Mouse (Mus musculus) liver, adult 2 months (tissue): ENCODE results near the gene Nyx. TPM values are rescaled to one million over a fixed set of nuclear protein-coding genes. Genes with fewer than 3 reads are reported as not detected.

Experiments
- DNase-seq: peaks from one replicate; pipeline ENCODE4 v3.0.0-alpha.2; 2011; ENCODE audit warnings: low read depth, low spot score; ENCODE audit errors: extremely low read depth
- H3K27ac ChIP-seq: fragments of 200-500 bp; replicated peaks from 2 replicates; pipeline ENCODE4 v1.5.1; 2012; ENCODE audit warnings: low read depth, mild to moderate bottlenecking, control low read depth, inconsistent platforms, low read length; ENCODE audit not compliant: insufficient read depth
- H3K27me3 ChIP-seq: fragments of 200-500 bp; 2 replicates; pipeline ENCODE4 v1.6.1; 2012; ENCODE audit warnings: mild to moderate bottlenecking, moderate library complexity, low read length, inconsistent platforms; ENCODE audit not compliant: control insufficient read depth, insufficient read depth
- H3K36me3 ChIP-seq: fragments of 200-500 bp; 2 replicates; pipeline ENCODE4 v1.6.1; 2012; ENCODE audit warnings: low read length, inconsistent platforms; ENCODE audit not compliant: control insufficient read depth, insufficient read depth
- H3K4me1 ChIP-seq: fragments of 200-500 bp; 2 replicates; pipeline ENCODE4 v1.6.1; 2011; ENCODE audit warnings: low read length; ENCODE audit not compliant: control insufficient read depth, insufficient read depth
- H3K4me3 ChIP-seq: fragments of 200-500 bp; 2 replicates; pipeline ENCODE4 v1.5.1; 2011; ENCODE audit warnings: low read depth, mild to moderate bottlenecking, control low read depth, low read length, moderate library complexity; ENCODE audit not compliant: insufficient read depth
- H3K79me2 ChIP-seq: fragments of 200-500 bp; 2 replicates; pipeline ENCODE4 v1.6.1; 2012; ENCODE audit warnings: inconsistent platforms, mild to moderate bottlenecking, low read length, moderate library complexity; ENCODE audit not compliant: control insufficient read depth, insufficient read depth
- H3K9ac ChIP-seq: fragments of 200-500 bp; 2 replicates; pipeline ENCODE4 v1.6.1; 2012; ENCODE audit warnings: low read depth, mild to moderate bottlenecking, control low read depth, inconsistent platforms, low read length
- CTCF ChIP-seq: fragments of 200-500 bp; IDR thresholded peaks from 2 replicates; pipeline ENCODE4 v1.5.1; 2011; ENCODE audit warnings: low read depth, low read length, control low read depth
- POLR2A ChIP-seq: fragments of 200-500 bp; IDR thresholded peaks from 2 replicates; pipeline ENCODE4 v1.6.1; 2011; ENCODE audit warnings: low read length, control low read depth; ENCODE audit not compliant: insufficient read depth; ENCODE audit errors: extremely low read depth
- WGBS: fragments of 180-500 bp; shearing (Covaris S2); methylation state at CpG from one replicate; pipeline ENCODE4 v1.1.7; 2018; 5-methylcytosine and 5-hydroxymethylcytosine counted together
- polyA plus RNA-seq: library from polyadenylated mRNA; depleted of rRNA; stranded (reverse); fragments of >200 nt; gene quantifications from 2 replicates; pipeline ENCODE4 v1.2.3, GENCODE M21; 2012
- total RNA-seq: library from RNA; depleted of rRNA; stranded (reverse); fragments of >200 nt; gene quantifications from 2 replicates; pipeline ENCODE4 v1.2.3, GENCODE M21; 2014

Gene Nyx
- total and polyA plus RNA-seq, 2 experiments = 0.01 TPM; not detected in 1

DNA sequence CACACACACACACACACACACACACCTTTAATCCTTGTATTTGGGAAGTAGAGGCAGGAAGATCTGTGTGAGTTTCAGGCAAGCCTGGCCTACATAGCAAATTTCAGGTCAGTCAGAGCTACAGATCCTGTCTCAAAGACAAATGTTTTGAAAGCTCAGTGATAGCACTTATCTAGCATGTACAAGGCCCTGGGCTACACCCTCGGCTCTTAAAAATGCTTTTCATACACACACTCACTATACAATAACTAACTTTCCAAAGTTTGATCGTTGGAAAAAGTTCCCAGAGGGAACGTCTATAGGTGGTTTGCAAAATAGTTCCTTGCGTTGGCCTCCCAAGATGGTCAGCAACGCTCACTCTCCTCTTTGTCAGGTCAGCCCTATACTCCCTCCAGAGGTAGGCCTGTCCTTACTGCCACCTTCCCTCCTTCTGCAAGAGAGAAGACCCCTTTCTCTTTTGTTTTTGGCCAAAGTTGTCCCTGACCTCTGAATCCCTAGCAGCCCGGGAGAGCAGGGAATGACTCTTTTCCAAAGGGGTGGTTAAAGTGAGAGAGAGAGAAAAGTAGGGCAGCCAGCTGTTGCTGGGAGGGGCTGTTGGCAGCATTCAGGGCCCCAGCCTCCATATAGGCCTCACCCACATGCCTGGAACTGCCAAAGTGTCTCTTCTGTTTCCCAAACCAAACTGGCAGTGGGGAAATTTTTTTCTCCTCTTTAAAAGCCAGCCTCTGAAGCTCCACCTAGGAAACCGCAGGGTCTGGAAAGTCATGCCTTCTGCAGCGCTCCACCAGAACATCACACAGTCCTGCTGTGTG lies 29.2 kb downstream of the Nyx start:
- H3K4me3 ChIP-seq = no peak overlapping the region
- TF ChIP-seq POLR2A (no peak), CTCF (no peak)
- H3K27ac ChIP-seq = no peak overlapping the region
- DNase-seq = no peak
- H3K27me3 ChIP-seq = no peaks in the 10 kb centered on the region
- no peak overlapping the region for H3K9ac ChIP-seq
- no peaks in the 10 kb centered on the region for H3K4me1 ChIP-seq
- 78% methylated on average over 8 of the region's 8 CpGs for WGBS
- no peaks in the 10 kb centered on the region for H3K79me2 ChIP-seq
- H3K36me3 ChIP-seq = no peaks in the 10 kb centered on the region

DNA sequence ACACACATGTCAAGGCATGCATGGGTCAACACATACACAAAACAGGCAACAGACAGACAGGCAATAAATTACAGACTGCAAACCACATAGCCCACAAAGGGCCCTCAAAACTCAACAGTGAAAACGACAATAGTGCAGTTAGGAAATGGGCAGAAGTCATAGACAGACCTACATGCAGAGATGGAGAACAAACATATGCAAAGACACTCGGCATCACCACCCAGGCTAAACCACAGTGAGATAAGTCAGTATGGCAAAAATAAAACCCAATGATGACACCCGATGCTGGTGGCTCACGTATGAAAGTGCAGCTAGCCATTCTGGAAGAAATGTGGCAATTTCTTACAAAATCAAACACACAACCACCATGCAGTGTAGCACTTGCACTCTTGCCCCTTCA lies 34.4 kb downstream of the Nyx start:
- DNase-seq = no peak
- Histone ChIP-seq H3K79me2 (no peaks in the 10 kb centered on the region), H3K36me3 (no peaks in the 10 kb centered on the region), H3K27ac (no peak overlapping the region), H3K4me1 (no peaks in the 10 kb centered on the region), H3K4me3 (no peak overlapping the region), H3K9ac (no peak overlapping the region), H3K27me3 (no peaks in the 10 kb centered on the region)
- 93% methylated on average over 4 of the region's 4 CpGs for WGBS
- no peak for TF ChIP-seq POLR2A
- TF ChIP-seq CTCF = no peak

DNA sequence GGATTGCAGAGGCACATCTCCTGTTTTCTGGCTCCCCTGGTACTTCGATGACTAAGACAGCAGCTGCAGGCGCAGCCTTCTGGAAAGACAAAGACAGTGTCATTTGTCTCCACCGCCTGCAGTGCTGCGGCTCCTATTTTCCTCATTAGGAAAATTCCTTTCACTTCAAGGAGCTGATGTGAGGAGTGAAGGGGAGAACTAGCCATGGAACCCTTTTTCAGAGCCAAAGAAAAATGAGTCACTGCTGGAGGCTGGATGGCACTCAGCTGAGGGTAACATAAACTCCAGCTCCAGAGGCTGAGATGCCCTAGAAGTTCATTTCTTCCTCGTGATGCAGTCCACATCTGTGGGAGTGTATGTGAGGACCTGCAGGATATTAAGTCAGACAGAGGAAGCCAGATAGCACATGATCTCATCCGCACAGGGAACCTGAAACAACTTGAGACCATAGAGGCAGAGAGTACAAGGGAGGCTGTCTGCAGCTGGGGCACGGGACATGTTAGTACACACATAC lies 37.0 kb downstream of the Nyx start:
- no peak overlapping the region for H3K9ac ChIP-seq
- no peaks in the 10 kb centered on the region for H3K79me2 ChIP-seq
- no peaks in the 10 kb centered on the region for H3K27me3 ChIP-seq
- 78% methylated on average over 7 of the region's 7 CpGs for WGBS
- no peaks in the 10 kb centered on the region for H3K4me1 ChIP-seq
- no peak for DNase-seq
- TF ChIP-seq POLR2A (no peak), CTCF (no peak)
- H3K36me3 ChIP-seq = no peaks in the 10 kb centered on the region
- no peak overlapping the region for H3K27ac ChIP-seq
- H3K4me3 ChIP-seq = no peak overlapping the region

DNA sequence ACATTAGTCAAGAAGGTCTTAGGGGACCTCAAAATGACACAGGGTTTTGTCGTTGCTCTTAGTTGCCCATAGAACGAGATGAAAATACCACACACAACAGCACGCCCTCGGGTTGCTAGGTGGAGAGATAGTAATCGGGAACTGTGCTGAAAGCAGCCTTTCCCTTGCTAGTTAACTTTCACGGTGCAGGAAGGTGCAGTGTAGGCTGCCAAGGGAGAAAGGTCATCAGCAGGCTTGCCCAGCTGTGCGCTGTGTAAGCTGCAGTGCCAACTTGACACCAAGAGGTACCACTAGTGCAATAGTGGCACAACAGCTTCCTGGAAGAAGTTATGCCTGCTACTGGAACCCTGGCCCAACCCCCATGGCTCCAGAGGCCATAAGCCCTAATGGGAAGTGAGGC lies 38.5 kb downstream of the Nyx start:
- H3K36me3 ChIP-seq = no peaks in the 10 kb centered on the region
- H3K4me3 ChIP-seq = no peak overlapping the region
- TF ChIP-seq CTCF = no peak
- no peak for TF ChIP-seq POLR2A
- H3K27ac ChIP-seq = no peak overlapping the region
- no peaks in the 10 kb centered on the region for H3K27me3 ChIP-seq
- DNase-seq = peak; percentile 67
- H3K9ac ChIP-seq = no peak overlapping the region
- H3K4me1 ChIP-seq = no peaks in the 10 kb centered on the region
- WGBS = 34% methylated on average over 7 of the region's 7 CpGs
- no peaks in the 10 kb centered on the region for H3K79me2 ChIP-seq

DNA sequence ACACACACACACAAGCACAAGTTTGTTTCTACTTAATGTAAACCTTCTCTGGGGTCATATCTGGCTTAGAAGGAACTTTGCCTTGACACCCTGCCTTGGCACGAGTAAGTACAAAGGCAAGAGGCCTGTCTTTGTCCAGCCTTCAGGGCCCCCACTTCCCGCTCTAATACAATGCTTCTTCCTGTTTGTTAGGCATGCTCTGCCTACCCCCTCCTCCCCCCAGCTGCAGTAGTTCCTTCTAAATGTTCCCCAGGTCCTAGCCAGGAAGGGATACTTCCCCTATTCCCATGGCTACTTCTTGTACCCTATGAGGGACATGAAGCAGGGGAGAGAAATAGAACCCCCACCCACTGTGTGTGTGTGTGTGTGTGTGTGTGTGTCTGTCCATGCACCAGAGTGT lies 40.5 kb downstream of the Nyx start:
- 48% methylated on average over 2 of the region's 2 CpGs for WGBS
- TF ChIP-seq POLR2A (no peak), CTCF (no peak)

DNA sequence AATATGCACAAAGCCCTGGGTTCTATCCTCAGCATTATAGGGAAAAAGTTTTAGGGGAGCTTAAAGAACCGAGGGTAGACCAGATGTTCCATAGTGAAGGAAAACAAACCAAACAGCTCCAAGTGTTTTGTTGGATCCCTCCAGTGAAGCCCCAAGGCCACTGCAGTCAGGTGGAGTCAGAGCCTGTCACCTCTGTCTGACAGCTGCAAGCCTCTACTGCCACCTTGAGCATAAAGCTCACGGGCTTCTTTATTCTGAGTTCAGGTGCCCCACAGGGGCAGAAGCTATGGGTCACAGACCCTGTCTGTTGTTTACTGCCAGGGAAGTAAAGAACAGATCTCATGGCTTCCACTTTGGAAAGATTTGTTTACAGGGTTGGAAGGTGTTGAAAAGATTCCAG lies 47.2 kb downstream of the Nyx start:
- Histone ChIP-seq H3K27me3 (no peaks in the 10 kb centered on the region), H3K4me3 (no peak overlapping the region), H3K79me2 (no peaks in the 10 kb centered on the region), H3K4me1 (no peaks in the 10 kb centered on the region), H3K9ac (no peak overlapping the region), H3K36me3 (no peaks in the 10 kb centered on the region), H3K27ac (no peak overlapping the region)
- no peak for DNase-seq
- 16% methylated on average over 2 of the region's 2 CpGs for WGBS
- TF ChIP-seq CTCF = peak; percentile 42; the same call in 1 of the 2 replicates
- no peak for TF ChIP-seq POLR2A

More for the DNA sequence above, 40.5 kb downstream of the Nyx start:
- no peak overlapping the region for H3K27ac ChIP-seq
- no peak overlapping the region for H3K4me3 ChIP-seq
- no peak overlapping the region for H3K9ac ChIP-seq
- no peaks in the 10 kb centered on the region for H3K27me3 ChIP-seq
- H3K4me1 ChIP-seq = no peaks in the 10 kb centered on the region
- DNase-seq = peak; percentile 32
- H3K36me3 ChIP-seq = no peaks in the 10 kb centered on the region
- H3K79me2 ChIP-seq = no peaks in the 10 kb centered on the region
